ENCODE assay signal across 11 mouse cellular contexts in the genomic region with DNA sequence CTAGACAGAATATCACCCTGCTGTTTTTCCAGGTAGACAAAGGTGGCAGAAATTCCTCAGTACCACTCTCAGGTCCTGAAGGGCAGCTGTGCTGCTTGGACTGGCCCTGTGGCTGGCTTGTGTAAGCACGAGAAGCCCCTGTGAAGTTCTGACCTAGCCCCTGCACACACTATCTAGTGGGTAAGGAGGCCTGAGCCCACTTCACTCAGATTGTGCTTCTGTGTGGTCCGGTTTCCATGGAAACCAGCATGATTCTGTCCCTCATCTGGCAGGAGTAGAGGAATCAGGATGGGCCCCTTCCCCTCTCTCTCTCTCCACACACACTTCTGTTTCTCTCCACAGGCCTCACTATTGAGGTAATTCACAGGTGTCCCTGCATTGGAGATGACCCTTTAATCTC.
"Had no signal": no experiment of that assay in that cellular context is flagged by ENCODE, and none has a peak within 500 bp of the region (broad histone marks: within the 10 kb centered on the region; RNA-seq: fewer than 3 reads in every experiment).

No protein-coding gene starts in this region.

- H3K4me2 ChIP-seq: limb, embryonic 12.5 days; liver, embryonic 13.5 days; neural tube, embryonic 12.5 days had no signal

- H3K9ac ChIP-seq: limb, embryonic 12.5 days; liver, embryonic 13.5 days; liver, postnatal 0 days; neural tube, embryonic 12.5 days had no signal

- ATAC-seq: liver, postnatal 0 days had no signal

- H3K9me3 ChIP-seq: liver, embryonic 13.5 days; neural tube, embryonic 12.5 days had no signal

- H3K27ac ChIP-seq: limb, embryonic 12.5 days; liver, embryonic 13.5 days; neural tube, embryonic 12.5 days had no signal

- H3K4me1 ChIP-seq: limb, embryonic 12.5 days; liver, embryonic 13.5 days had no signal

- H3K4me3 ChIP-seq: limb, embryonic 12.5 days; liver, embryonic 13.5 days; neural tube, embryonic 12.5 days had no signal

- H3K27me3 ChIP-seq: limb, embryonic 12.5 days; liver, embryonic 13.5 days; neural tube, embryonic 12.5 days had no signal

- H3K36me3 ChIP-seq: liver, embryonic 13.5 days had no signal

- DNase-seq: kidney, adult 11 months; kidney, adult 9 months; kidney, postnatal 10 days; kidney, postnatal 4 days; liver; liver, embryonic 13.5 days; liver, postnatal 0 days; lung, postnatal 36 days; thymus, postnatal 36 days had no signal
